33 mouse cellular contexts compared by ENCODE assay signal in the genomic region with DNA sequence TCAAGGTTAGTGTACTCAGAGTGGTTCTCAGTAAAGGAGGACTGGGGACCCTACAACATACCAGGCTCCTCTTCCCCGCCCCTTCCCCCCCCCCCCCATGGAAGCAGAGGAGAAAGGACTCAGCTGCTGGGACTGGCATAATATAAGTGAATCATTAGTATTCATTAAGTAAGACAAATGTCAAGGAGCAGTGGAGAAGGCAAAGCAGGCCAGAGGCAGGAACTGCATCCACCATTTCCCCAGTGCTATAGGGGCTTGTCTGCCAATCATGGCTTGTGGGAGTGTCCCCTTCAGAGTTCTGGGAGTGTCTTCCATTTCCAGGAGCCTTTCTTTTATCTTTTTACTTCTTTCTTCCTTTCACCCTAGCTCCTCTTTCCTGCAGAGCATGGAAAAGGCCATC.
"Had no signal": no experiment of that assay in that cellular context is flagged by ENCODE, and none has a peak within 500 bp of the region (broad histone marks: within the 10 kb centered on the region; RNA-seq: fewer than 3 reads in every experiment).

No protein-coding gene starts in this region.

- H3K36me3 ChIP-seq: heart, embryonic 10.5 days; heart, embryonic 12.5 days; heart, embryonic 13.5 days; heart, embryonic 15.5 days; hindbrain, embryonic 15.5 days; intestine, embryonic 15.5 days; kidney, embryonic 15.5 days had no signal

- ATAC-seq: inflammation-experienced regulatory T-cells, adult 6 months; intestine, embryonic 15.5 days; intestine, embryonic 16.5 days; intestine, postnatal 0 days had no signal

- H3K4me3 ChIP-seq: heart, adult 2 months; heart, embryonic 10.5 days; heart, embryonic 12.5 days; heart, embryonic 13.5 days; heart, embryonic 15.5 days; hindbrain, embryonic 15.5 days; intestine, embryonic 15.5 days; kidney, embryonic 15.5 days; layer of hippocampus, adult 2 months; left cerebral cortex, adult 2 months had no signal

- H3K27me3 ChIP-seq: heart, embryonic 12.5 days; heart, embryonic 13.5 days; heart, embryonic 15.5 days; hindbrain, embryonic 15.5 days; intestine, embryonic 15.5 days; kidney, embryonic 15.5 days had no signal

- DNase-seq: heart, adult 18-20 months; heart, adult 2 months; heart, postnatal 10 days; heart, postnatal 14 days; heart, postnatal 36 days; heart, postnatal 4 days; kidney, adult 11 months; kidney, adult 18-20 months; kidney, adult 2 months; kidney, adult 8-10 months; kidney, adult 9 months; kidney, postnatal 10 days; kidney, postnatal 14 days; kidney, postnatal 25 days; kidney, postnatal 36 days; kidney, postnatal 4 days; layer of hippocampus, adult 9-11 months; layer of hippocampus, postnatal 36 days had no signal

- H3K4me2 ChIP-seq: heart, embryonic 11.5 days; heart, embryonic 12.5 days; heart, embryonic 13.5 days; heart, embryonic 15.5 days; hindbrain, embryonic 14.5 days; hindbrain, embryonic 15.5 days; intestine, embryonic 15.5 days; kidney, embryonic 15.5 days had no signal

- H3K9ac ChIP-seq: heart, embryonic 12.5 days; heart, embryonic 13.5 days; heart, embryonic 15.5 days; hindbrain, embryonic 14.5 days; hindbrain, embryonic 15.5 days; intestine, embryonic 15.5 days; kidney, embryonic 15.5 days had no signal

- H3K9me3 ChIP-seq: heart, embryonic 10.5 days; heart, embryonic 12.5 days; heart, embryonic 13.5 days; heart, embryonic 15.5 days; hindbrain, embryonic 15.5 days; intestine, embryonic 15.5 days; kidney, embryonic 15.5 days had no signal

- H3K27ac ChIP-seq: heart, adult 2 months; heart, embryonic 10.5 days; heart, embryonic 13.5 days; heart, embryonic 15.5 days; hindbrain, embryonic 14.5 days; hindbrain, embryonic 15.5 days; intestine, embryonic 15.5 days; kidney, embryonic 15.5 days; kidney, postnatal 0 days; layer of hippocampus, adult 2 months; left cerebral cortex, adult 2 months had no signal

- H3K4me1 ChIP-seq: heart, embryonic 10.5 days; heart, embryonic 12.5 days; heart, embryonic 13.5 days; heart, embryonic 15.5 days; hindbrain, embryonic 15.5 days; intestine, embryonic 15.5 days; kidney, embryonic 15.5 days had no signal
